Mouse (Mus musculus) lung, embryonic 16.5 days (tissue): Measurements from ENCODE around the gene Gm49318. TPM values are rescaled to one million over a fixed set of nuclear protein-coding genes. Genes with fewer than 3 reads are reported as not detected.

Experiments
- ATAC-seq: fragments of 200-750 bp; cut with Nextera tagmentation; 2 replicates; pipeline ENCODE4 v1.8.0; 2017; ENCODE audit warnings: low read depth, mild to moderate bottlenecking, moderate library complexity
- H3K27ac ChIP-seq: fragments of 300-500 bp; sonication (generic); 2 replicates; pipeline ENCODE4 v1.5.1; 2014; ENCODE audit warnings: mild to moderate bottlenecking, control low read depth, low read length
- H3K27me3 ChIP-seq: fragments of 300-500 bp; sonication (generic); 2 replicates; pipeline ENCODE4 v1.6.1; 2014; ENCODE audit warnings: low read depth, low read length, mixed read lengths; ENCODE audit not compliant: control insufficient read depth, insufficient read depth
- H3K36me3 ChIP-seq: fragments of 300-500 bp; sonication (generic); 2 replicates; pipeline ENCODE4 v1.6.1; 2014; ENCODE audit warnings: low read length; ENCODE audit not compliant: control insufficient read depth, insufficient read depth
- H3K4me1 ChIP-seq: fragments of 300-500 bp; sonication (generic); replicated peaks from 2 replicates; pipeline ENCODE4 v1.6.1; 2014; ENCODE audit warnings: low read length, mixed read lengths; ENCODE audit not compliant: control insufficient read depth, insufficient read depth
- H3K4me2 ChIP-seq: fragments of 300-500 bp; sonication (generic); 2 replicates; pipeline ENCODE4 v1.6.1; 2014; ENCODE audit warnings: low read depth, low read length, control low read depth
- H3K4me3 ChIP-seq: fragments of 300-500 bp; sonication (generic); 2 replicates; pipeline ENCODE4 v1.5.1; 2014; ENCODE audit warnings: mild to moderate bottlenecking, low read length, control low read depth
- H3K9ac ChIP-seq: fragments of 300-500 bp; sonication (generic); 2 replicates; pipeline ENCODE4 v1.6.1; 2014; ENCODE audit warnings: low read length, control low read depth
- H3K9me3 ChIP-seq: fragments of 300-500 bp; sonication (generic); 2 replicates; pipeline ENCODE4 v1.6.1; 2016; ENCODE audit warnings: low read length; ENCODE audit not compliant: control insufficient read depth
- WGBS: fragments of 180-500 bp; shearing (Covaris S2); extraction: QIAGEN DNeasy Blood & Tissue Kit; methylation state at CpG from one replicate; pipeline ENCODE4 v1.1.7; 2014; 5-methylcytosine and 5-hydroxymethylcytosine counted together
- polyA plus RNA-seq: library from polyadenylated mRNA; unstranded; fragments of >200 nt; fragmentation: Nextera tagmentation; extraction: Ambion mirVana; gene quantifications from 2 replicates; pipeline ENCODE4 v1.2.1, GENCODE M21; 2015

The Gm49318 gene
- polyA plus RNA-seq, 1 experiment from 2014 or later = not detected

- H3K27me3 ChIP-seq = peaks cover 55% of the 10 kb centered on the region
- no peaks in the 10 kb centered on the region for H3K36me3 ChIP-seq
- 1% methylated on average over 43 of the region's 43 CpGs for WGBS
- ATAC-seq = peak; percentile 65; the same call in 1 of the 2 replicates
- H3K9ac ChIP-seq = no peak overlapping the region
- H3K27ac ChIP-seq = no peak overlapping the region
- peak overlapping the region; percentile 37 for H3K4me3 ChIP-seq
- H3K4me1 ChIP-seq = peaks cover 18% of the 10 kb centered on the region; the same call in 1 of the 2 replicates
- peak overlapping the region; percentile 53 for H3K4me2 ChIP-seq
- H3K9me3 ChIP-seq = no peaks in the 10 kb centered on the region
Observed at GRCm38 (mm10) chr9:22050351-22050889, 20.6 kb downstream of the Gm49318 start.

GRCm38 (mm10) chr9:22049721-22050270 lies 21.3 kb downstream of the Gm49318 start:
- Histone ChIP-seq H3K9me3 (no peaks in the 10 kb centered on the region), H3K4me3 (no peak overlapping the region), H3K27ac (no peak overlapping the region), H3K27me3 (peaks cover 55% of the 10 kb centered on the region), H3K36me3 (no peaks in the 10 kb centered on the region), H3K4me2 (no peak overlapping the region), H3K4me1 (peaks cover 18% of the 10 kb centered on the region; the same call in 1 of the 2 replicates), H3K9ac (no peak overlapping the region)
- ATAC-seq = no peak
- 50% methylated on average over 4 of the region's 4 CpGs for WGBS

GRCm38 (mm10) chr9:22049315-22049714 lies 21.7 kb downstream of the Gm49318 start:
- H3K27me3 ChIP-seq = peaks cover 52% of the 10 kb centered on the region
- no peak overlapping the region for H3K4me2 ChIP-seq
- H3K36me3 ChIP-seq = no peaks in the 10 kb centered on the region
- H3K4me1 ChIP-seq = peaks cover 15% of the 10 kb centered on the region; the same call in 1 of the 2 replicates
- 64% methylated on average over 11 of the region's 11 CpGs for WGBS
- no peaks in the 10 kb centered on the region for H3K9me3 ChIP-seq
- H3K9ac ChIP-seq = no peak overlapping the region
- no peak overlapping the region for H3K4me3 ChIP-seq
- no peak for ATAC-seq
- no peak overlapping the region for H3K27ac ChIP-seq

GRCm38 (mm10) chr9:22047329-22047728 lies 23.7 kb downstream of the Gm49318 start:
- H3K36me3 ChIP-seq = no peaks in the 10 kb centered on the region
- no peak overlapping the region for H3K4me2 ChIP-seq
- H3K27ac ChIP-seq = no peak overlapping the region
- 43% methylated on average over 9 of the region's 9 CpGs for WGBS
- no peak for ATAC-seq
- H3K9ac ChIP-seq = no peak overlapping the region
- peaks cover 15% of the 10 kb centered on the region; the same call in 1 of the 2 replicates for H3K4me1 ChIP-seq
- H3K4me3 ChIP-seq = no peak overlapping the region
- H3K9me3 ChIP-seq = no peaks in the 10 kb centered on the region
- H3K27me3 ChIP-seq = peaks cover 34% of the 10 kb centered on the region

DNA sequence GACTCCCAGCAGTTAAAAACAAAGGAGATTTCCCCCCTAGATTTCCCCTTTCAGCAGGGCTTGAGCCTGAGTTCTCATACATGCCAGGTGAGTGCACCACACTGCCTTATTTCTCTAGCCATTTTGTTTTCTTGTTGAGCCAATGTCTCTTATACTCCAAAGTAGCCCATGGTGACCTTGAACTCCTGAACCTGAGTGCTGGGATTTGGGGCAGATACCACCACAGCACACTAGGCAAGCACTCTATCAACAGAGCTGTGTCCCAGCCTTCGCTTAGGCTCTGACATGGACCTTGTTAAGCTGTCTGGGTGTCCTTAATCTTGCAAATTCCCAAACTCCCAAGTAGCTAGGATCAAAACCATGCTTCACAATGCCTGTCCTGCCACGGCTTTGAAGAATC lies 29.2 kb downstream of the Gm49318 start:
- Histone ChIP-seq H3K27ac (no peak overlapping the region), H3K9ac (no peak overlapping the region), H3K4me3 (no peak overlapping the region), H3K9me3 (no peaks in the 10 kb centered on the region), H3K36me3 (no peaks in the 10 kb centered on the region), H3K4me2 (no peak overlapping the region), H3K27me3 (no peaks in the 10 kb centered on the region), H3K4me1 (no peaks in the 10 kb centered on the region)
- ATAC-seq = no peak
- WGBS = 44% methylated on average over 2 of the region's 2 CpGs

DNA sequence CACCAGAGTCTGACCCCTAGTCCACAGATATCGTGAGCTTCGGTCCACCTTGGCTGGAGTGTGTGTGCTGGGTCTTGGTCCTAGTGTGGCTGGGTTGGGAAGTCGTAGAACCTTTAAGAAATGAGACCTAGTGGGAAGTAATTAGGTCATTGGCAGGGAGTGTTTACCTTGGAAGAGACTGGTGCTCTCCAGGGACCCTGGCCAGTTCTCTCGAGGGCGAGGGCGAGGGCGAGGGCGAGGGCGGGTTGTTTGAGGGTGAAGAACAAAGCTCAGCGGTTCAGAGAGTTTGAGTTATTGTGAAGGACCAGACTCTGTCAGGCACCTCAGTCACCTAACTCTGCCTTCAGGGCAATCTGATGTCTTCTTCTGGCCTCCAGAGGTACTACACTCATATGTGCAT lies 33.2 kb downstream of the Gm49318 start:
- no peak overlapping the region for H3K4me2 ChIP-seq
- no peak for ATAC-seq
- 0 out of 2 replicates have a peak, but pooled peaks cover 4% of the 10 kb centered on the region for H3K9me3 ChIP-seq
- 62% methylated on average over 10 of the region's 10 CpGs for WGBS
- no peak overlapping the region for H3K4me3 ChIP-seq
- no peak overlapping the region for H3K27ac ChIP-seq
- no peaks in the 10 kb centered on the region for H3K4me1 ChIP-seq
- no peak overlapping the region for H3K9ac ChIP-seq
- H3K27me3 ChIP-seq = no peaks in the 10 kb centered on the region
- H3K36me3 ChIP-seq = no peaks in the 10 kb centered on the region

DNA sequence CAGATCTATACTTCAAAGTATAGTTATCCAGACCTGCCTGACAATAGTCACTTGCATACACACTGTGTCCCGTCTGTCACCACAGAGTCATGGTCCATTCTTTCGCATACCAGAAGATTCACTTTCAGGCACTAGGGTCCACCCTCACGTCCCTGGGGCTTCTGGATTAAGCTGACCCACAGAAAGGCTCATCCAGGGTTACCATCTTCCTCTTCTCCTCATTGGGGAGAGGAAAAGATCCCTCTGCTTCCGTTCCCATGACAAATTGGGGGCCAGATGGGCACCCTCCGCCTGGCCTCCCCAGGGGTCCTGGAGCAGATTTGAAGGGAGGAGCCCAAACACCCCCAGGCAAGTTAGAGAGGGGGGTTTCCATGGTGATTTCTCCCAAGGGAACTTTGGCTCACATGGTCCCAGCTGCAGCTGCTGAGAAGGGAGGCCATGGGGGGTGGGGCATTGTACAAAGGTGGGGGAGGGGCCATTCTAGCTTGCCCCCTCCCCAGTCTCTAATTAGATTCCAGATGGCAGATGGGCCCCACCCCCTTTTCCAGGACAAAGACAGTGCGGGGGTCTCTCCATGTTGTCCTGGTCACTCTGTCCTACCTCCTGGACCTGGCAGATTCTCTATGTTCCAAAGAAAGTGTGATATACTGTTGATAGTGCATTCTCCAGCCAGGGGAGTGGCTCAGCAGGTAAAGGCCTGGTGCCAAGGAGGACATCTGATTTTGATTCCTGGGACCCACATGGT lies 35.6 kb downstream of the Gm49318 start:
- WGBS = 58% methylated on average over 6 of the region's 6 CpGs
- ATAC-seq = no peak

DNA sequence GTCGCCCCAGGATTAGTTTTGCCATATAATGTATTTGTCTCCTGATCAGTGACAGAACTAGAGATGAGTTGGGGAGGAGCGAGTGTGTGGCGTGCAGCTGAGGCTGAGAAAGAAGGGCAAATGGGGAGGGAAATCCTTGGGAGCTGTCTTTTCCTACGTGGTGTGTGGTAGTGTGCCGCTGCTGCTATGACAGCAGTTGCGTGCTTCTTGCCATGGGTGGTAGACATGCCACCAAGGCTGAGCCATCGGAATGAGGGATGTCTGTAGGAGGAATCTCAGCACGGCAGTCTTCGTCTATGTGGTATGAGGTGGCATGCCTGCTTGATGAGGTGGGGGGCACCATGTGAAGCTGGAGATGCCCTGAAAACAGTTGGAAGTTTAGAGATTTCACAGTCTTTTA lies 40.7 kb downstream of the Gm49318 start:
- Histone ChIP-seq H3K9ac (no peak overlapping the region), H3K4me1 (no peaks in the 10 kb centered on the region), H3K36me3 (no peaks in the 10 kb centered on the region), H3K9me3 (0 out of 2 replicates have a peak, but pooled peaks cover 4% of the 10 kb centered on the region), H3K27me3 (no peaks in the 10 kb centered on the region), H3K27ac (no peak overlapping the region), H3K4me2 (no peak overlapping the region), H3K4me3 (no peak overlapping the region)
- ATAC-seq = no peak
- 86% methylated on average over 9 of the region's 9 CpGs for WGBS

More for the DNA sequence above, 35.6 kb downstream of the Gm49318 start:
- no peak overlapping the region for H3K4me3 ChIP-seq
- H3K27ac ChIP-seq = no peak overlapping the region
- H3K4me2 ChIP-seq = no peak overlapping the region
- no peaks in the 10 kb centered on the region for H3K27me3 ChIP-seq
- H3K9ac ChIP-seq = no peak overlapping the region
- no peaks in the 10 kb centered on the region for H3K36me3 ChIP-seq
- no peaks in the 10 kb centered on the region for H3K4me1 ChIP-seq
- 0 out of 2 replicates have a peak, but pooled peaks cover 4% of the 10 kb centered on the region for H3K9me3 ChIP-seq

GRCm38 (mm10) chr9:22028467-22028866 lies 42.6 kb downstream of the Gm49318 start:
- H3K27me3 ChIP-seq = no peaks in the 10 kb centered on the region
- H3K9me3 ChIP-seq = no peaks in the 10 kb centered on the region
- H3K4me1 ChIP-seq = no peaks in the 10 kb centered on the region
- H3K4me2 ChIP-seq = no peak overlapping the region
- WGBS = 35% methylated on average over 7 of the region's 7 CpGs
- H3K4me3 ChIP-seq = no peak overlapping the region
- H3K36me3 ChIP-seq = no peaks in the 10 kb centered on the region
- no peak for ATAC-seq
- no peak overlapping the region for H3K9ac ChIP-seq
- H3K27ac ChIP-seq = no peak overlapping the region
